Mouse (Mus musculus) lung, postnatal 14 days (tissue): Measurements from ENCODE around the gene Tnrc6c.

ENCODE experiments used
- DNase-seq: peaks from one replicate; pipeline ENCODE4 v3.0.0; 2021

Tnrc6c gene

DNA sequence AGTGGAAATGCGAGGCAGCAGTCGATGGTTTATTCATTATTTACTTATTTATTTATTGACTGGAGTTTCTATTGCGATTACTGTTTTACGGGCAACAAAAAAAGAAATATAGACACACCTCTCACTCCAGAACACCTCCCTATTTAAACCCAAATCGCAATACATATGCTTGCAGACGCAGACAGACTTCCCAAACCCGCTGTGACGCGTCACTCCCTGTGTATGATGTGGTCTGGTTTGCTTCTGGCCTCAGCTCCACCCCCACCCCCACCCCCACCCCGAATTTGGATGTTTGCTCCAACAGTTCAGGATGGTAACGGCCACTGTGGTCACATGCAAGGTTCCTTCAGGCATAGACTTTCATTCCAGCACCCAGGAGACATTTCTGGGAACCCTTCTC, 15.3 kb upstream of the Tnrc6c start:
- no peak for DNase-seq

DNA sequence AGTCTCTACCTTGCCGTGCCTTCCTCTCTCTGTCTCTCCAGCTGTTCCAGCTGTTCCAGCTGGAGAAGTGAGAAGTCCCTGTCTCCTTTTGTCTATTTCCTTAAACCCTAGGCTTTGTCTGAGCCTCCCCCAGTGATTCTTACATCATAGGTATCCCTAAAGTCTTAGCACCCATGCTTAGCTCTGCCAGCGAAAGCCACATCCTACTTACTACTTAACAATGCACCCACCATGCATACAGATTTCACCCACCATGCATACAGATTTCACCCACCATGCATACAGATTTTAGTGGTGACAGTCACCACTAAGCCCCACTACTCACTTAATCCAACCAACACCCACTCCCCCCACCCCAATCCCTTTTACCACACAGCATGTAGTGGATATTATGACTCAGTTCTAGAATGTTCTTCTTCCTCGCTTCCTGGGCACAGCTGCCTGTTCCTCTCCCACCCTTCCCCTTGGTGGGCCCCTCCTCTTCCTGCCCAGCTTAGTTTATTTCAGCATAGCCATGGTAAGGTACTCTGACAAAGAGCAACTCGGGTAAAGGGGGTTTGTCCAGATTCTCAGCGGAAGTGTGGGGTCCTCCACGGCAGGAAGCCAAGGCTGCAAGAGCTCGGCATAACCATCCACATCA, 14.6 kb upstream of the Tnrc6c start:
- no peak for DNase-seq

DNA sequence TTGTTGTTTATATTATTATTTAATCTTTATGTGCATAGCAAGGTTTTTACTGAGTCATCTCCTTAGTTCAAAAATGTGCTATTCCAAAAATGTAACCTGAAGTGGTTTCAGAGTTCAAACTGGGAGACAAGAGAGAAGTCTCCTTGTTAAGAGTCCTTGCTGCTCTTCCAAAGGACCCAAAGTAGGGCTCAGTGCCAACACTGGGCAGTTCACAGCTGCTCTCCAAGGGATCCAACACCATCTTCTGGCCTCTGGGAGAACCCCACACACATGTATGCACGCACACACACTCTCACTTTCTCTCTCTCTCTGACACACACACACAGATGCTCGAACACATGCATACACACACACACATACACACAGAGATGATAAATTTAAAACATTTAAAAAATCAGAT, 11.9 kb upstream of the Tnrc6c start:
- no peak for DNase-seq

DNA sequence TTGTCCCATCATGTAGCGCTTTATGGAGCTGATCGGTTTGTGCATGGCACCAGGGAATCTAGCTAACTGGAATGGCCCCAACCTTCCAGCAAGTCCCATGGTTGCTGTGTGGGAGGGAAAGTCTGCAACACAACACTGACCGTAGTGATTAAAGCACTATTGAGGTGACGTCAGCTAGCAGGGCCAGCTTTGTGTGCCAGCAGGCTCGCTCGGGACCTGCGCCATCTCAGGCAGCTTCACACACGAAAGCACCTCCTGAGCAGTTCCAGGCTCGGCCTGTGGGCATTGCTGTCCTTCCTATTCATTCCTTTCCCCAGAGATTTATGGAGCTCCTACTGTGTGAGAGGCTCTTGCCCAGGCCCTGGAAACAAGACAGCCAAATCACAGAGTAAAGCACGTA, 10.8 kb upstream of the Tnrc6c start:
- no peak for DNase-seq

DNA sequence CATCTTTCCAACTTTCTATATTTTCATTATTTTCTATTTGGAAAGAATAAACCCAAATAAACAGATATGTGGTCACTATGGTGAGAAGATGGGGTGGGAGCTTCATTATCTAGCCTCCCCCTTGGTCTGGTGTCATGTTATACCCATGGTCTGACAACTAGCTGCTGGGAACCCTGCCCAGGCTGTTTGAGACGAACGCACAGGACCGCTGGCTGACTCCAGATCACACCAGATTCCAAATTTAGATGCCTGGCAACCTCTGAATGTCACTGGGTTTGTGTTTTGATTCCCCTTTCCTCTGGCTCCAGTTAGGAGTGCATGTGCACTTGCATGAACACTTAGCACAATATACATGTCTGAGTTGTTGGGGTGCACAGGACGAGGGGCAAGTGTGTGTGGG, 7.3 kb upstream of the Tnrc6c start:
- peak; percentile 35 for DNase-seq

DNA sequence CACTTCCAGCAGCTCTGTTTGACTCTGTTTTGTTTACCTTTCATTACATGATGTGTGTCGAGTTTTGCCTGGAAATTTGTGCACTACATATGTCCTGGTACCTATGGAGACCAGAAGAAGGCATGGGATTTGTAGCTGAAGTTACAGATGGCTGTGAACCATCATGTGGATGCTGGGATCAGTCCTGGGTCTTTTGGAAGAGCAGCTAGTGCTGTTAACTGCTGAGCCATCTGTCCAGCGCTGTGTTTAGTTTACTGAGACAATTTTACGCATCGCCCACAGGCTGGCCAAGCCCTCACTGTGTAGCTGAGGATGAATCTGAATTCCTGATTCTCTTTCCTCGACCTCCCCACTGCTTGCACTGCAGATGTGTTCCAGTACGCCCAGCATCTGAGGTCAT, 6.1 kb upstream of the Tnrc6c start:
- DNase-seq, result no peak

DNA sequence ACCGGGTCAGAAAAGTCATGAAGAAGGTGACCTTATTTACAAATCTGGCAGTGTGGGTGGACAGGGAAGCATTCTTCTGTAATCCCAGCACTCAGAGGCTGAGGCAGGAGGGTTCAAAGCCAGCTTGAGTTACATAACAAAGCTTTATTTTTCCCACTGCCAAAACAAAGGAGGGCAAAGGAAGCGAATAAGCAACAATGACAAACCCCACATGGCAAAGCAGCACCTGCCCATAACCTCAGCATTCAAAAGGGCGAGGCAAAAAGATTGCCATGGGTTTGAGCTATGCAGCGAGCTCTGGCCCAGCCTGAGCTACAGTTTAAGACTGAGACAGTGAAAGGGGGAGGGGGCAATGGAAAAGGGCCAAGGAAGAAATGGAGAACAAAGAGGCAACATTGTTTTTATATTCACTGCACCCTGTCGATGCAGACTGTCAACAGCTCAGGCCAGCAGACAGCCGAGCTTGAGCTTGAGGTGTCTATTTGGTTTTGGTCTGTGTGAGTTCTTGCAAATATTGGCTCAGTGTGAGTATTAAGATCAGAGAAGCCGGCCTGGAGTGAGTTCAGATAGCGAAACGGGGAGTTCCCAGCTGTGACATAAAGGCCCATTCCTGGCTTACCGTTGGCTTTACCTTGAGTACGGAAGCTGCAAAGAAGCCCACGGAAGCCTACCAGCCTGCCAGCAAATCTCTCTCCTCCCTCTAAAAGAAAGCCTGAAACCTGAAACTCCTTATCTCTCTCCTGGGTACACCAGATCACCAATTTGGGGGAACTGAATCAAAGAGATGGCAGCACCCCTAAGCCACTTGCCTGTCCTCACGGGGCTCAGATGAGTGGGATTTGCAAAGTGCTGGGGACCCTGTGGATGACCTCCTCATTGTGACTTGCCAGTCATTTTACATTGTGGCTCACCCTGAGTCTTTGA, 3.1 kb upstream of the Tnrc6c start:
- no peak for DNase-seq

DNA sequence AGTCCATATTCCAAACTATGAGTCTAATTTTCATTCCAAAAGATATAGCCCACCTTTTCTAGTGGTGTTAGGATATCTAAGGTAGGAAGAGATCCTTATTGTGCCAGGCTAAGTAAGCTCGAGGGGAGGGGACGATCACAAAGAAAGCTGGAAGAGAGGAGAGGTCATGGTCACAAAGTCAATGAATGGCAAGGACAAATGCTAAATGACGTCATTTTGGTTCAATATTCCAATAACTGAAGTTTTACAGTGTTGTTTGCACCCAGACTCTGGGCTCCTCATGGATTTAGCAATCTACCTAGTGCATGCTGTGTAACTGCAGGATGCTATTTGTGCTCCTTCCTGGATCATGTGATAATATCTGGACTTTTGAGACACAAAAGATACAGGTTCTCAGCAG, 1.2 kb upstream of the Tnrc6c start:
- DNase-seq, result no peak

DNA sequence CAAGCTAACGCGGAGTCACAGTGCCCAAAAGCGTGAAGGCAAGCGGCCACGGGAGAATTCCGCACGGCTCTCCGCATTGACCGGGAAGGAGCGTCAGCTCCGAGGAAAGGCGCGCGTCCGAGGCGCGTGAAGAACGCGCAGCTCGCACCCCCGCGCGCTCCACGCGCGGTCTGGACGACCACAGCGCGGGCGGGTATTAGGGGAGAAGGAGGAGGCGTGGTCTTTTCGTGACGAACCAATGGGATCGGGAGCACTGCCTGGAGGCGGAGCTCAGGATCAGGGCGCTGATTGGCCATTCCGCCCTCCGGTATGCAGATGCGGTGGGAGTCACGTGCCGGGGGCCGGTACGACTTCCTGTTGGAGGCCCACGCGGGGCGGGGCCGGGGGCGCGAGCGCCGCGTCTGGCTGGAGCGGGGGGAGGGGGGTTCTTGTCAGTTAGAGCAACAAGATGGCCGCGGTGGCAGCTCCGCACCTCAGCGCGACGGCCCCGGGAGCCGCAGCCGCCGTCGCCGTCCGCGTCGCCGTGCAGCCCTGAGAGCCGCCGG, 363 bp downstream of the Tnrc6c start:
- peak; percentile 99 for DNase-seq

DNA sequence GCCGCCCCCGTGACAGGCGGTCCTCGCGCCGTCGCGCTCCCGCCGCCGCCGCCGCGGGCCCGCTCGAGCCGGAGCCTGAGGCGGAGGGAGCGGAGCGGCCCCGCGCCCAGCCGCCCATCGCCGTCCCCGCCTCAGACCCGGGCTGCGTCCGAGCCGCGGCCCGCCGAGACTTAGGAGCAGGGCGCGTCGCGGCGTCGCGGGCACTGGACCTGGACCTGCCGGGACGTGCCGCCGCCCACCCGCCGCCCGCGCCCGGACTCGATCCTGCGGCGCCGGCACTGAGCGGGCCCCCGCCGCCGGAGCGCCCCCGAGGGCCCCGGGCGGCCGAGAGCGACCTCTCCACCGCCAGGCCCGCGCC, 824 bp downstream of the Tnrc6c start:
- DNase-seq, result no peak

DNA sequence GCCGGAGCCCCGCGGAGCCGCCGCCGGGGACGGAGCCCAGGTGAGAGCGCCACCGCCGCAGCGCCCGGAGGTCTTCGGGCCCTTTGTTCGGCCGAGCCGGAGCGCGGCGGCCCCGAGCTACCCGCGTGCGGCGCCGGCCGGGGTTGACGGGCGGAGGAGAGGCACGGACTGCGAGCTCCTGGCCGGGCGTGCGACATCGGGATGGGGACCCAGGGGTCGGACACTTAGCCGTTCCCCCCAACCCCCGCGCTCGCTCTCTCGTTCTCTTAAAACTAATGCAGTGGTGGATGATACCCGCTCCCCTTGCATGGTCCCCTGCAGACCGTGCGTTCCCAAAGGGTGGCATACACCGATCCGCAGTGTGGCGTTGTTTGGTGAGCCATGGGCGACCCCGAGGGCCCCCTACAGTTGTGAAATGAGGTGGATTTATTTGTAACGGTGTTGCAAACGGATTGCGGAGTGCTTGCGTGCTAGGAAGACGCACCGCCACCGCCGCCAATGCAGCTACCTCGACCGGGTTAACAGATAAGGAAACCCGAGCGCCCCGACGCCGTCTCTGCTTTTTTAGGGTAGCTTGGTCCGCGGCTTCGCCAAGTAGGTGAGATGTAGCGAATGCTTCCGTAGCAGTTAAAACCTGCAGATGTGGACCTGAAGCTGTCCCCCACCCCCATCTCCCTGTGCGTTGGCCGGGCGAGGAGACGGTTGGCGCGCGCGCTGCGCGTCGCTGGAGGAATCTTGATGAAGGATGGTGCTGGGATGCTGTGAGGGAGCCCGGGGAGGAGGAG, 1.4 kb downstream of the Tnrc6c start:
- DNase-seq, result peak; percentile 37

DNA sequence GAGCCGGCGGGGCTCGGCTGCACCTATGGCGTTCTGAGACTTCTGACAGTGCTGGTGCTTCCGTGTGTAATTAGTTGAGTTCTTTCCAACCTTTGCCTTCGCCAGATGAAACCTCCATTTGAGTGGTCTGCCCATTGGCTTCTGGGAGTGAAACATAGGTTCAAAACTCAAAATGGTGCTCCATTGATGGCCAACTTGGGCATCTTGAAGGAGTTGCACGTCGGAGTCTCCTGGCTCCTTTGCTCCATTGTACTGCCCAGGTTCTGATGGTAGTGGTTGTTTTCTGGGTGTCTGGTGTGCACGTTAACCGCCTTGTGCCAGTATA, 1.9 kb downstream of the Tnrc6c start:
- no peak for DNase-seq

DNA sequence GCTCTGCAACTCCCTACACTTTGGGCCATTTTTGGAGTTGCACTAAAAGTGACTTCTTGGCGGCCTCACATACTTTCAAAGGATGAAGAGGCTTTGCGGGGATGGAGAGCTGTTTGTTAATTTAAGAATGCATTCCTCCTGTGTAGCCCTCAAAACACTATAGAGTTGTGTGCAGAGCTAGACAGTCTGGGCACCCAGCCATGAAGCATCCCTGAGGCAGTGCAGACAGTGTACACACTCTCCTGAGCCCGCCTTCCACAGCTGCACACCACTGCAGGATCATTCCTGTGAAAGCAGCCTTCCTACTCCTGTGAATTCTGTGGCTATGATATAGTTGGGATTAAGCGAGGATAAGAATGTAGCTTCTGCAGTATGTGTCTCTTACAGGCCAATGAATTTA, 4.9 kb downstream of the Tnrc6c start:
- peak; percentile 21 for DNase-seq

DNA sequence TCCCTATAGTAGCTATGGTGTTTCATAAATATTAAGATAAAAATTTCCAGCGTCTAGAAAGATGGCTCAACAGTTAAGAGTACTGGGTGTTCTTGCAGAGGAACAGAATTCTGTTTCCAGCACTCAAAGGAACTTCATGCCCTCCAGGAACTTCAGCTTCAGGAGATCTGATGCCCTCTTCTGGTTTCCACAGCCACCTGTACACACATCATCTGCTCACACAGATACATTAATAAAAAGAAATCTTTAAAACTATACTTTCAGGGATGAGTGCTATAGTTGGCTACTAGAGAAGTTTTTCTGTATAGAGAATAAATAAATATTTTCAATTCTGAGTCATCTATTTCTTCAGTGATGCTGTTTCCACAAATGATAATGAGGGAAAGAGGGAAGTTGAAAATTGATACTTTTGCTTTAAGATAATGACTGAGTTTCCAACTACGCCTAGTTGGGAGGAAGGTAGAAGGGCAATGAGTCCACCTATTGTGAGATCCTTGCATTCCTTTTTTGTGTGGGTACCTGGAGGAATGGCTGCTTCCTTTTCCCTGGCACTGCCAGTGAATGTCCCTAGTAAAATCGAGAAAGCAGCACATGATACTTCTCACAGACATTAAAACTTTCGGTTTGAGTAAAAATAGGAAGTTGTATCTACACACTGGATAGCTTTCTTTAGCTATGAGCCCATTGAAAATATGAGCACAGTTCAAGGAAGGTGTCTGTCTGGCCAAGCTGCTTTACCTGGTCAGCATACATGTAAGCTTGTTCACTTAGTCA, 9.1 kb downstream of the Tnrc6c start:
- DNase-seq, result no peak

DNA sequence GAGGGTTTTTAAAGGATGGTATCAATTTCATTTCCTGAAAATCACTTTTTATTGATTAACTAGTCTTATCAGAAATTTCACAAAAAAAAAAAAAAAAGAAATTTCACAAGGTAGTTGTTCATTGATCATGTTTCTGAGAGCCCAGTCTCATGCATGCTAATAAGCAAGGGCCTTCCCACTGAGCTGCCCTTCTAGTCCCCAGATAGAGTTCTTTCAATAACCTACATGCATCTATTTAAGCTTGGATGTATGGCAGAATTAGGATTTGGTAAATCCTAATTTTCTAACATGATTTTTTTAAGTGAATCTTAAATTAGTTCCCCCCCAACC, 9.7 kb downstream of the Tnrc6c start:
- DNase-seq, result no peak

DNA sequence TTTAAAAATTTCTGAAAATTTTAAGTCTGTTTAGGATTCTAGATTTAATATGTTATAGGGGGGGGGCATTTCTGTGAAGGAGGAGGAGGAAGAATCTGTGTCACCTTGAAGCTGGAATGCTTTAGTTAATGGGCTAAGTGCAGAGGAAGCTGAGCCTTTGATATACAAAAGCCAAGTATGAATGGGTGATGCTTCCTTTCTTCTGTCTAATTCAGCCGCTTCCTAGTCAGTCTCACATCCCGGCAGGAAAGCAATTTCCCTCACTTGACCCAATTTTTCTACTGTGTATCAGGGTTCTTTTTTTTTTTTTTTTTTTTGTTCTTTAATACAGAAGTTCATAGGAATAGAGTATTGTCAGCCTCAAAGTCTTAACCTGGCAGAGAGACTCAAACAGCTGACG, 11.1 kb downstream of the Tnrc6c start:
- no peak for DNase-seq

DNA sequence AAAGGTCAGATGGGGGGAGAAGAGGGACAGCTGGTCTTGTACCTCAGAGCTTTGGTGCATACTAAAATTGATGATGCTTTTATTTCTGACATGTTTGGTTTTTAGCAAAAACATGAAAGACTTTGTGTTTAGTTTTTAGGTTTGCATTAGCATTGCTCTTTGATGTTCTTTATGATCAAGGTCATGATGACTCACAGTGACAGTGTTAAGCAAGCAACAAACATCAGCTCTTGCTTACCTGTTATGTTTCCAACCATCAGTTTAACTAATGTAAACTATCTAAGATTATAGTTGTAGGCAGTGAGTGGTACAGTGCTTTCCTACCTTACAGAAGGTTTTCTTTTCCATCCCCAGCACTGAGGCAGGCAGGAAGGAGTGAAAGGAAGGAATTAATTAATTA, 12.5 kb downstream of the Tnrc6c start:
- no peak for DNase-seq

DNA sequence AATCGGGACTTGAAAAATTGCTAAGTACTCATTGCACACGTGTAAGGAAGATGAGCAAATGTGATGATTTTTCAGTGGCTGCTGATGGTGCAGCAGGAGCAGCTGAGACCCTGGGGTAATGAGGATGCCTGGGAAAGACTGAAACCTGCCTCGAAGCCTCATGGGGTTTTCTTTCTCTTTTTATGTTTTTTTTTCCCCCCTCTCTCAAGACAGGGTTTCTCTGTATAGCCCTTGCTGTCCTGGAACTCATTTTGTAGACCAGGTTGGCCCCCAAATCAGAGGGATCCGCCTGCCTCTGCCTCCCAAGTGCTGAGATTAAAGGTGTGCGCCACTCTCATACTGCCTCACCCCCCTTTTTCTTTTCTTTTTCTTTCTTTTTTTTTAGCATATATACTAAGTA, 13.1 kb downstream of the Tnrc6c start:
- DNase-seq, result no peak

DNA sequence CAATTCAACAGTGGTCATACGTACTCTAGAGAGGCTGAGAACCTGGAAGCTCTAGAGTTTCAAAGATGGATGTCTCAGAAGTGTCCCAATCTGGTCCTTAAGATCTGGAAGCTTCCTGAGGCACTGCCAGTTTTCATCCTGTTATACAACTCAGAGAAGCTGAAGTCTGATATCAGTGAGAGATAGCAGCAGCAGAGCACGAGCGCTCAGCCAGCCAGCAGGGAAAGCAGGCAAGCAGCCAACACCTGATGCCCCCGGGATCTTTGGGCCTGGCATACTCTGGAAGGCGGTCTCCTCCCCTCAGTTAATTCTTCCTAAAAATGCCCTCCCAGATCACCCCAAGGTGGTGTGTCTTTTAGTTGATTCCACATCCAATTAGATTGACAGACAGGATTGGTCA, 13.7 kb downstream of the Tnrc6c start:
- no peak for DNase-seq

DNA sequence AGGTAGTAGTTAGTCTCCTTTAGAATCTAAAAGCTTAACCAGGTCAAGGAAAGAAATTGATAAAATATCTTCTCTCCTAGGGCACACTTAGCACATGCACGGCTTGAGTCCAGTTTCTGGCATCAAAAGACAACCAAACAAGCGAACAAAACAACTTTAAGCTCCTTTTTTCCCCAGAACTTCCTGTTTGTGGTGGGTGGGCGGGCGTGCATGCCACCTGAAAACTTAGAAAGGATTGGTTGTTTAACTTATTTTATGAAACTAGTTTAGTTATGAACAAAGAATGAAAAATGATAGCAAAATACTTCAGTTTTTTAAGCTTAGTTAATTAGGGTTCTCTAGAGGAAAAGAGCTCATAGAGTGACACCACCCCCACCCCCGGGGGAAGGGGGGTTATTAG, 17.5 kb downstream of the Tnrc6c start:
- no peak for DNase-seq

DNA sequence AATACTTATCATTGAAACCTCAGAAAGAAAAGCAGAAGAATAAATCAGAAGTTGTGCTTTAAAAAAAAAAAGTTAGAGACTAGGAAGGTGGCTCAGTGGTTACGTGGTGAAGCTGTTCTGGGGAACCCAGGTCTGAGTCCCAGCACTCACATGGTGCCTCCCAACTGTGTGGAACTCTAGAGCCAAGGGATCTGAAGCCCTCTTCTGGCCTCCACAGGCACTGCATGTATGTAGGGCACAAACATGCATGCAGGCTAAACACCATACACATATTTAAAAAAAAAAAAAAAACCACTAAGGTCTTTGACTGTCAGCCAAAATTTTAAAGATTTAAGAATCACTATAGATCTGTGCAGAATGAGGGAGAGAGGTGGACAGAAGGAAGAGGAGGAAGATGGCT, 20.4 kb downstream of the Tnrc6c start:
- no peak for DNase-seq

DNA sequence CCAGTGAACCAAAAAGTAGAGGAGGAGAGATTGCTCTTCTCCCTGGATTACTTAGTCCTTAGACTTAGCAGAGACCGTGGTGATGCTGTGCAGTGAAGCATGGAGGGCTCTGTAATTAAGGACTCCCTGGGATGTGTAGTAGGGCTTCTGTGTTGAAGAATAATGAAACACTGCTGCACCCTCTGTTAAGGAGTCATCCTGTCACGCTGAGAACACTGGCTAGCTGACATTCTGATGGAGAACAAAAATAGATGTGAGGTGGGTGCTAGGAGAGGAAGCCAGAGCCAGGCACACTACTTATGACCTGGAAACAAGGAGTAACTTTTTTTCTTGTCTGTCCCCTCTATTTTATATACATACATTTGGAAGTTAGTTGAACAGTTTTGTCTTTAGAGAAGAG, 22.6 kb downstream of the Tnrc6c start:
- DNase-seq, result no peak

DNA sequence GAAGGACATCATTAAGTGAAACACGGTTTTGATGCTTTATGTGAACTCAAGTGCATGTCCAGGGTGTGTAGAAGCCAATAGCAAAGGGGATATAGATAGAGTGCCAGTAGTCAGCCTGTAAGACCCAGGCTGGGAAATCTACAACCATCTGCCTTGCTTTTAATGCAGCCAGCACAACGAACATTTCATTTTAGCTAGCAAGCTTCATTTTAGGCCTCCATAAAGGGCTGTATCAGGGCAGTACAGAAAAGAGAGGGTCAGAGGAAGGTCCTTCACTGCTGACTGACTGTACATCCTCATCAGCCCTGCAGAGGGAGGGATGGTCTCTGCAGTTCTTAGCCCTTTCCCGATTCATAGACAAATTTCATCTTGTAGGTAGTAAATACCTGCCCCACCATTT, 23.0 kb downstream of the Tnrc6c start:
- DNase-seq, result no peak
